Mouse (Mus musculus) gastrocnemius, postnatal 36 days (tissue): Measurements from ENCODE around the gene Kcnq2. TPM values are rescaled to one million over a fixed set of nuclear protein-coding genes. Genes with fewer than 3 reads are reported as not detected.

Experiments
- DNase-seq, 2 experiments: peaks; one replicate each; pipeline ENCODE4 v3.0.0; 2022
- intact Hi-C: fragments of 180-260 bp; cut with DNase I; formaldehyde crosslinking; loops from one replicate; pipeline ENCODE4 v1.15.1; 2025
- total RNA-seq, 2 experiments: library from RNA; stranded (reverse); gene quantifications; 2 replicates each; pipeline ENCODE4 v1.2.3; 2021

Kcnq2 gene
- total RNA-seq, 2 experiments from 2014 or later: not detected

DNA sequence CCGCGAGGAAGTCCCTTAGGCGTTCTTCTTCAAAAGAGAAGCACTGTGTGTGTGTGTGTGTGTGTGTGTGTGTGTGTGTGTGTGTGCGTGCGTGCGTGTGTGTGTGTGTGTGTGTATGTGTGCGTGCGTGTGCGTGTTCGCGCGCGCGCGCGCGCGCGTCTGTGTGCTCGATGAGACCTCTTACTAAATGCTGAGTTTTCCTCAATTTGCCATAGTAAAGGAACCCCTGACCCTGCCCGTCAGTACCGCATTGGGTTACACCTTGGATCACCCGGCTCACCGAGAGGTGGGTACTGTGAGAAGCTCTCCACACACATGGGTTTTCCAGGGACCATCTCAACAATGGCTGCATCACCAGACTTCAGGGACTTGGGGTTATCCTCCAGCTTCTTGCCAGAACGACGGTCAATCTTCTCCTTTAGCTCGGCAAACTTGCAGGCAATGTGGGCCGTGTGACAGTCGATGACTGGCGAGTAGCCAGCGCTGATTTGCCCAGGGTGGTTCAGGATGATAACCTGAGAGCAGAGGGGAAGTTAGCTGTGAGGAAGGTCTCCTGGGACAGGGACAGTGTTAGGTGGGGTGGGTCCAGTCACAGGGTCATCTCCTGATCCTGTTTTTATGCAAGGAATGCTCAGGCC, 13.3 kb upstream of the Kcnq2 start:
- DNase-seq: no peak
- intact Hi-C loops: no loop called here

- intact Hi-C loops: no loop called here
- DNase-seq: no peak
Observed at GRCm38 (mm10) chr2:181147546-181148317, 12.6 kb upstream of the Kcnq2 start.

GRCm38 (mm10) chr2:181146976-181147545, 12.0 kb upstream of the Kcnq2 start:
- intact Hi-C loops: no loop called here
- peak in 1 of 2 experiments; percentile 39 for DNase-seq

DNA sequence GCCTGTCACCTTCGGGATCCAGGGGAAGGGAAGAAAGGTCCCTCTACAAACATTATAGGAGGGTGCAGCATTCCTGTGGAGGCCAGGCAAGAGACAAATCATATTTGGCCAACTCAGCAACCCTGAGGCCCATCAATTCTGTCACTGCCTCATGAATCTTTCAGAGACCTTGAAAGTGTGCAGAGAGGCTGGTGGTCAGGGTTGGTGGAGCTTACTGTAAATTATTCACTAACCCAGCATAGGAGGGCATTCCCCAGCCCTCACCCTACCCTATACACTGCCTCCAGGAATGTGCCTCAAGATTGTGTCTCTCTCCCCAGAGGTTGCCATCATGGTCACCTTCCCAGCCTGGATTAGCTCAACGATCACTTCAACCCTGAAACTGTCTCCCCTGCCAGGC, 9.6 kb upstream of the Kcnq2 start:
- DNase-seq: no peak
- intact Hi-C loops: no loop called here

DNA sequence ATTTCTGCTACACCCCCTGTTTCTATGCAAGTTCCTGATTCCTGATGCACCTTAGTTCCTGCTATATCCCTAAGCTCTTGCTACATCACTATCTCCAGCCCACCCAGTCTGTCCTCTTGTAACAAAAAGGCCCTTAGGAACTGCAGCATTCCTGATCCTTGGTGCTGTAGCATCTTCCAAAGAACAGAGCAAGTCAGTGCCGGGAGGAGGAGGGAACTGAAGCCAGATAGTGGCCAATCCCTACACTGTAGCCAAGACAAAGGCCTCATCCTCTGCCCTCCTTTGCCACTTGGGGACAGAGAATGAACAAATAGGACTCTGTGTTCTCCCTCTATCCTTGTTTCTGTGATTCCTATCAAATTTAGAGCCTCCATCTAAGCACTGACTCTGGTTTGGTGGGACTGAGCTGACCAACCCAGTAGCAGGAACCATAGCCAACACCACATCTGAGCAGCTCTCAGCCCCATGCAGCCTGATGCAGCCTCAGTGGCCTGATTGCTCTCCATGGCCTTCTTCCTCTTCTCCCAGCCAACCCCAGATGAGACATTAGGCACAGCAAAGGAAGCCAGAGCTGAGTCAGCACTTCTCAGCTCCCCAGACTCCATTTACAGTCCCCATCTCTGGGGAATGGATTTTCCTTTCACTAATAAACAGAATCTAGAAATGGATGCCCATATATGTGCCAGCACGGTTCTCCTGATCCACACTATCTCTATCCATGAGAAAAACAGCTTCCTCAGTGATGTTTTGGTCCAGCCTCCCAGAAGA, 8.6 kb upstream of the Kcnq2 start:
- intact Hi-C loops: no loop called here

GRCm38 (mm10) chr2:181142703-181143135, 7.6 kb upstream of the Kcnq2 start:
- intact Hi-C loops: no loop called here

More for the DNA sequence above, 8.6 kb upstream of the Kcnq2 start:
- DNase-seq: no peak

GRCm38 (mm10) chr2:181139641-181140193, 4.6 kb upstream of the Kcnq2 start:
- intact Hi-C loops: no loop called here

More at GRCm38 (mm10) chr2:181142703-181143135, 7.6 kb upstream of the Kcnq2 start:
- DNase-seq: no peak

GRCm38 (mm10) chr2:181136934-181137333, 1.8 kb upstream of the Kcnq2 start:
- intact Hi-C loops: no loop called here
- no peak for DNase-seq

More at GRCm38 (mm10) chr2:181139641-181140193, 4.6 kb upstream of the Kcnq2 start:
- no peak for DNase-seq

GRCm38 (mm10) chr2:181135446-181135818, 332 bp upstream of the Kcnq2 start:
- no peak for DNase-seq
- intact Hi-C loops: no loop called here

DNA sequence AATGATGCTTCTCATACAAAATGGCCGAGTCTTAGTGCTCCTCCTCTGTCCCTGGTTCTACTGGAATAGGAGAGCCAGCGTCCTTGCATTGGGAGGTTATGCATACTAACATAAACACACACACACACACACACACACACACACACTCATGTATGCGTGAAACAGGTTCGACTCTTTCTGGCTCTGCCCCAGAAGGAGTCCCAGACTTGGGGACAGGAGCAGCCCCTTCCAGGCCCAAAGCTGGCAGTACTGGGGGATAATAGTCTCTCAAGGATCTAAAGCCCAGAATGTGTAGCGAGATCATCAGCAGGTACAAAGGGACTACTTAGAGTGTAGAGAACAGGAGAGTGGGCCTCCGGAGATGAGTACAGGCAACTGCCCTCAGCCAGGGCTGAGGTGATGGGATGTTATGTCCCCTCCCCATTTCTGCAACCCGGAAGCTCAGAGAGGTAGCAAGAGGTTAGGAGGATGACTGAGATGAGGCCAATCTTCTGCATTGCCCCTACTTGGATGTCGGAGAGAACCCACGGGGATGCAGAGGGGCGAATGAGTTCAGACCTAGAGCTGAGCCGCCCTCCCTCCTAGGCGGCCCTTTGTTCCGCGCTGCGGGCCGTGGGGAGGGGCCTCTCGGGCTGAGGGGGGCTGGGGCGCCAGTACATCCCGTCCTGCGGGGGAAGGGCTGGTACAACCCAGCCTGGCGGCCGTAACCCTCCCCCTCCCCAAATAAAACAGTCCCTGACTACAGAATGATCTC, 1.1 kb downstream of the Kcnq2 start:
- no peak for DNase-seq
- intact Hi-C loops: no loop called here

DNA sequence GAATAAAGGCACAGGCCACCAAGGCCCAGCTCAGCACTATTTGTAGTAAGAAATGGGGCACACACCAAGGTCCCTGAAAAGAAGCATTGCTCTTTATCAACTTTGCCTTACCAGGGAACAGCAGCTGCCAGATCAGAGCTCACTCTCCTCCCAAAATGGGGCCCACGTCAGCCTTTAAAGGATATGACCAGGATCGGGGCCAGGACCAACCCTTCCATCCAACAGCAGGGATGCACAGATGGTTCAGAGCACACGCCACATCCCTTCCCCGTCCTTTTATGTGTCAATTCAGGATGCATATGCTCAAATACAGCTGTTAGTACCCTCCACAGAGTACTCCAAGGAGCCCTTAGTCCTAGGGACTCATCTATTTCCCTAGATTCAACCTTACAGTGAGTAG, 4.9 kb downstream of the Kcnq2 start:
- intact Hi-C loops: no loop called here
- DNase-seq: no peak

DNA sequence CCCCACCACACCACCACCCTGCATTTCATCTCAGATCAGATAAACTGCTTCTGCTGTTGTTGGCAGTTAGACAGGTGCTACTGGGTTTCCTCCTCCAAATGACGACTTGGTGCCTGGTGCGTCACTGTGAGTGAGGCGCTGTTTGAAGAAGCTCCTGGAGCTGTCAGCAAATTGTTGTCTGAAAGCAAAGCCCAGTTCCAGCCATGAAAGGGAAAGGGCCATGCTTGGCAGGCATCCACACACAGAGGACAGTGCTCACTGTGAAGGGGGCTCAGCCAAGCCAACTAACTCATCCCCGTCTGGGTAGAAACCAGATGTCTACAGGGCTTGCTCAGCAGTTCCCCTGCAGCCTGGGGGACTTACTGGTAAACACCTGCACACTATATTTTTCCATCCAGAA, 6.1 kb downstream of the Kcnq2 start:
- intact Hi-C loops: no loop called here
- DNase-seq: no peak

DNA sequence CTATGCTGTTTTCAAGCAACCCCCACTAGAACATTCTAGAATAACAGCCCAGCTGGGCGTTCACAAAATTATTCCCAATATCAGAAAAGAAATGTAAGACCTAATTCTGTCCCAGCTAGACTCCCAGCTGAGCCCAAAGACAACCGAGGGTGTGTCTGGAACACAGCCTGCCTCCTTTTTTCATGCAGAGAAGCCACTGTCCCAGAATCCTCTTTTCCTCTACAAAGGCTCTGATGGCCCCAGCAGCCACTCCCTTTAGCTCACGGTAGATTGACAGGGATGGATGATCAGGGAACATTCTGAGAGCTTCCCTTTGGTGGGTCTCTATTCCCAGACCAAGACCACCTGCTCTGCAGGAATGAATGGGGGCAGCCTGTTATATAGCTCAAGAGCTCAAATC, 7.3 kb downstream of the Kcnq2 start:
- DNase-seq: no peak
- intact Hi-C loops: no loop called here

GRCm38 (mm10) chr2:181125726-181126455, 9.2 kb downstream of the Kcnq2 start:
- intact Hi-C loops: no loop called here
- DNase-seq: no peak

DNA sequence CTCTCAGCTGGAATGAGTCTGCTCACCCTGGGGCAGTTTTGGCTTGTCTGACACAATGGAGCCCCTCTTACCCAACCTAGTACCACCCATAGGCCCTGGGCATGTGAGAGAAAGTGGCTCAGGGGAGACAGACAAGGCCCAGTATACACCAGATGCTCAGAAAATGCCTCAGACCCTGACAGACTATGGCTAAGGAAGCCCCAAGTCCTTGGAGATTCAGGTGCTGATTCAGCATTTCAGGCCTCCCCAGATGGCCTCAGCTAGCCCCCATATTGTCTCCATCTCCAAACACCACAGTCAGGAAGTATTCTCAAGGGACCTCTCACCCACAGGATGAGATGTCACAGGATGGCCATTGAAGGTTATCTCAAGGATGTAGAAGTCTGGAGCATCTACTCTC, 12.5 kb downstream of the Kcnq2 start:
- no peak for DNase-seq
- intact Hi-C loops: no loop called here

DNA sequence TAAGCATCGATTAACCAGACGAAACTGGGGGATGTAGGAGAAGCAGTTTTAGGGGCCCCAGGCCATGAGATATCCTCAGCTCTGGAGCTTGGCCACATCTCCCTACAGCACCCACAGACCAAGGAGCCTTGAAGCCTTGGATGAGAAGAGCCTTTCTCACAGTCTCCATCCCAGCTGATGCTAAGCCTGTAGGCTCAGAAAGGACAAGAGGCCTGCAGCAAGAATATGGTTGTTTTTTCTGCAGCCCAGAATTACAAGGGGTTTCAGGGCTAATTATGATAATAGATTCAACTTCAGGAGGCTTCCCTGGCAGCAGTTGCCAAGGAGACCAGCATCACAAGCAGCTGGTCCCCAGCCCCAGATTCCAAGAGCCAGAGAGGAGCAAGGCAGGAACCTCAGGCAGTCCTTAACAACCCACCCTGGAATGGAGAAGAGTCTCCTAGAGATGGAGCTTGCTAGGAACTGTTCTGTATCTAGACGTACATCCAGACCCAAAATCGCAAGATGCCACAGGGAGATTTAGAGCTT, 14.1 kb downstream of the Kcnq2 start:
- intact Hi-C loops: no loop called here
- DNase-seq: no peak

DNA sequence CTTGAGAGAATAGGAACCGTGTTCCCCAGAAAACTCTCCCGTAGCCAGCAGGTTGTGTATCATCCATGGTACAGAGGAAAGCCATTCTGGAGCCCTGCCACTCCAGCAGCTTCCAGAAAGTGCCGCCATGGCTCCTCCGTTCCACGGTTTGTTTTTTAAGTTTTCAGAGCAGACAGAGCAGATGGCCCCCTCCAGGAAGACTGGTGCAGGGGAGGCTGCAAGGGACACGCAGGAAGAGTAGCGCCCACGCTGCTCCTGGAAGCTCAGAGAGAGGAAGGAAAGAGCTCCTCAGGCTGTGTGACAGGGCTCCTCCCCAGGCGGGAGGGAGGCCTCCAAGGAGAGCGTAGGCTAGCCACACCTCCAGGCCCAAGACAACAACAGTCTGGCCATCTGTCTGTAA, 15.1 kb downstream of the Kcnq2 start:
- no peak for DNase-seq
- intact Hi-C loops: no loop called here

- no peak for DNase-seq
- intact Hi-C loops: no loop called here
Observed at GRCm38 (mm10) chr2:181116436-181116835, 18.7 kb downstream of the Kcnq2 start.

- DNase-seq: no peak
- intact Hi-C loops: no loop called here
Observed at GRCm38 (mm10) chr2:181115367-181115766, 19.7 kb downstream of the Kcnq2 start.
